Mouse (Mus musculus) CH12.LX (cell line): ENCODE results near the gene Ntsr1. TPM values are rescaled to one million over a fixed set of nuclear protein-coding genes. Genes with fewer than 3 reads are reported as not detected.

Source experiments
- DNase-seq: peaks from one replicate; pipeline ENCODE4 v3.0.0-alpha.2; 2013; ENCODE audit errors: extremely low read depth
- H3K27ac ChIP-seq: 2 replicates; pipeline ENCODE4 v1.5.1; 2012; ENCODE audit warnings: low read depth, mild to moderate bottlenecking, control low read depth, moderate library complexity; ENCODE audit not compliant: insufficient read depth
- H3K27me3 ChIP-seq: replicated peaks from 2 replicates; pipeline ENCODE3; 2012; ENCODE audit warnings: inconsistent platforms
- H3K36me3 ChIP-seq, 2 experiments: replicated peaks in 1 of 2; 2 replicates each; pipeline versions ENCODE3 to v1.6.1; 2012; ENCODE audit warnings: inconsistent platforms in 1 of 2, low read length in 1 of 2, mild to moderate bottlenecking in 1 of 2, mixed read lengths in 1 of 2, moderate library complexity in 1 of 2; ENCODE audit not compliant: control insufficient read depth in 1 of 2, insufficient read depth in 1 of 2
- H3K4me1 ChIP-seq, 2 experiments: 2 replicates each; pipeline ENCODE4 v1.6.1; 2012; ENCODE audit warnings: inconsistent platforms in 1 of 2, moderate library complexity in 1 of 2; ENCODE audit not compliant: insufficient read depth in 2 of 2, control insufficient read depth in 1 of 2
- H3K4me2 ChIP-seq: 2 replicates; pipeline ENCODE4 v1.6.1; 2012; ENCODE audit warnings: low read depth, mild to moderate bottlenecking, control low read depth; ENCODE audit not compliant: poor library complexity, insufficient read depth, severe bottlenecking
- H3K4me3 ChIP-seq, 3 experiments: fragments of 150-350 bp in 1 of 3; sonication (generic) in 1 of 3; replicated peaks in 1 of 3; 2 replicates each; pipeline versions ENCODE3 to v1.5.1; 2011 to 2012; ENCODE audit warnings: low read depth in 2 of 3, low read length in 2 of 3, mild to moderate bottlenecking in 2 of 3, moderate library complexity in 2 of 3, control low read depth in 1 of 3, improper control_type of control experiment in 1 of 3, inconsistent platforms in 1 of 3, mixed read lengths in 1 of 3; ENCODE audit not compliant: poor library complexity in 1 of 3
- H3K79me2 ChIP-seq: replicated peaks from 2 replicates; pipeline ENCODE4 v1.6.1; 2012; ENCODE audit warnings: mild to moderate bottlenecking, moderate library complexity; ENCODE audit not compliant: control insufficient read depth, poor library complexity, insufficient read depth, severe bottlenecking; ENCODE audit errors: extremely low read depth
- H3K9ac ChIP-seq: 2 replicates; pipeline ENCODE4 v1.6.1; 2012; ENCODE audit warnings: low read depth, mild to moderate bottlenecking, control low read depth, moderate library complexity; ENCODE audit not compliant: insufficient read depth
- H3K9me3 ChIP-seq: replicated peaks from 2 replicates; pipeline ENCODE3; 2012; ENCODE audit warnings: low read length, inconsistent platforms, mixed read lengths
- BHLHE40 ChIP-seq: IDR thresholded peaks from 2 replicates; pipeline ENCODE4 v1.6.1; 2011; ENCODE audit warnings: mild to moderate bottlenecking, low read depth, low read length, improper control_type of control experiment
- CHD2 ChIP-seq: IDR thresholded peaks from 2 replicates; pipeline ENCODE4 v1.6.1; 2011; ENCODE audit warnings: low read length, improper control_type of control experiment
- CTCF ChIP-seq, 2 experiments: IDR thresholded peaks in 1 of 2; conservative IDR thresholded peaks in 1 of 2; 2 replicates each; pipeline ENCODE4 v1.5.1; 2011 to 2012; ENCODE audit warnings: low read depth in 2 of 2, low read length in 2 of 2, improper control_type of control experiment in 1 of 2, inconsistent platforms in 1 of 2, mild to moderate bottlenecking in 1 of 2, moderate library complexity in 1 of 2
- EP300 ChIP-seq: IDR thresholded peaks from 2 replicates; pipeline ENCODE4 v1.6.1; 2011; ENCODE audit warnings: low read length, improper control_type of control experiment
- GABPA ChIP-seq: IDR thresholded peaks from 2 replicates; pipeline ENCODE4 v1.6.1; 2012; ENCODE audit warnings: low read depth, low read length, improper control_type of control experiment, inconsistent platforms; ENCODE audit not compliant: insufficient replicate concordance
- JUN ChIP-seq: IDR thresholded peaks from 2 replicates; pipeline ENCODE4 v1.6.1; 2011; ENCODE audit warnings: low read depth, mild to moderate bottlenecking, low read length, improper control_type of control experiment, moderate library complexity; ENCODE audit not compliant: insufficient read depth
- MAFK ChIP-seq: IDR thresholded peaks from 2 replicates; pipeline ENCODE4 v1.6.1; 2011; ENCODE audit warnings: low read length, improper control_type of control experiment; ENCODE audit not compliant: insufficient replicate concordance
- MAZ ChIP-seq: IDR thresholded peaks from 2 replicates; pipeline ENCODE4 v1.6.1; 2012; ENCODE audit warnings: low read depth, mild to moderate bottlenecking, inconsistent platforms, low read length, improper control_type of control experiment, moderate library complexity
- MXI1 ChIP-seq: IDR thresholded peaks from 2 replicates; pipeline ENCODE4 v1.6.1; 2011; ENCODE audit warnings: mild to moderate bottlenecking, low read depth, low read length, improper control_type of control experiment
- RAD21 ChIP-seq: IDR thresholded peaks from 2 replicates; pipeline ENCODE4 v1.6.1; 2011; ENCODE audit warnings: low read depth, mild to moderate bottlenecking, low read length, improper control_type of control experiment, moderate library complexity
- SIN3A ChIP-seq: IDR thresholded peaks from 2 replicates; pipeline ENCODE4 v1.6.1; 2012; ENCODE audit warnings: low read length, improper control_type of control experiment, inconsistent platforms
- TBP ChIP-seq: conservative IDR thresholded peaks from 2 replicates; pipeline ENCODE4 v1.6.1; 2011; ENCODE audit warnings: low read depth, low read length, improper control_type of control experiment
- TCF12 ChIP-seq: IDR thresholded peaks from 2 replicates; pipeline ENCODE4 v1.6.1; 2014; ENCODE audit warnings: low read depth, mild to moderate bottlenecking, inconsistent platforms, low read length, improper control_type of control experiment
- USF2 ChIP-seq: conservative IDR thresholded peaks from 2 replicates; pipeline ENCODE4 v1.6.1; 2011; ENCODE audit warnings: low read depth, low read length, improper control_type of control experiment
- ZC3H11A ChIP-seq: IDR thresholded peaks from 2 replicates; pipeline ENCODE4 v1.6.1; 2012; ENCODE audit warnings: low read depth, mild to moderate bottlenecking, inconsistent platforms, low read length, improper control_type of control experiment
- ZKSCAN1 ChIP-seq: IDR thresholded peaks from 2 replicates; pipeline ENCODE4 v1.6.1; 2012; ENCODE audit warnings: low read depth, inconsistent platforms, low read length, improper control_type of control experiment, borderline replicate concordance
- ZMIZ1 ChIP-seq: IDR thresholded peaks from 2 replicates; pipeline ENCODE4 v1.6.1; 2012; ENCODE audit warnings: low read depth, mild to moderate bottlenecking, inconsistent platforms, low read length, improper control_type of control experiment
- ZNF384 ChIP-seq: IDR thresholded peaks from 2 replicates; pipeline ENCODE4 v1.6.1; 2012; ENCODE audit warnings: low read depth, low read length, improper control_type of control experiment, inconsistent platforms
- dilution Hi-C: fragments of 300-500 bp; cut with MboI; formaldehyde crosslinking; loops from 2 replicates; pipeline ENCODE4 v1.14.3; 2020; ENCODE audit warnings: low sequenced_read_pairs; ENCODE audit not compliant: extremely low pct_unique_long_range_greater_than_20kb, extremely low pct_ligation_motif_present
- in situ Hi-C: fragments of 300-500 bp; cut with MboI; formaldehyde crosslinking; loops from 3 replicates; pipeline ENCODE4 v1.14.3; 2019; ENCODE audit warnings: low sequenced_read_pairs, low pct_ligation_motif_present, low pct_unique_long_range_greater_than_20kb, mixed read lengths
- polyA plus RNA-seq: library from polyadenylated mRNA; unstranded; fragments of >175 nt; gene quantifications from 2 replicates; pipeline ENCODE4 v1.2.1, GENCODE M21; 2012; ENCODE audit warnings: low read depth; ENCODE audit not compliant: insufficient read length
- total RNA-seq, 2 experiments: library from RNA; depleted of rRNA; stranded (reverse); fragments of 300-350 nt in 1 of 2; fragments of >200 nt in 1 of 2; gene quantifications; 2 replicates each; pipeline ENCODE4 v1.2.3; 2012 to 2014

Gene Ntsr1
- total and polyA plus RNA-seq, 3 experiments: not detected

GRCm38 (mm10) chr2:180527883-180528282 lies 28.1 kb downstream of the Ntsr1 start:
- dilution Hi-C loops (no loop called here), in situ Hi-C loops (no loop called here)
- no peaks in the 10 kb centered on the region for H3K9me3 ChIP-seq
- H3K4me2 ChIP-seq: no peak overlapping the region
- no peak overlapping the region for H3K27ac ChIP-seq
- H3K4me1 ChIP-seq: no peaks in the 10 kb centered on the region; a peak in 1 of 4 replicates
- DNase-seq: no peak
- no peak overlapping the region for H3K4me3 ChIP-seq
- H3K27me3 ChIP-seq: peaks cover 47% of the 10 kb centered on the region
- TF ChIP-seq SIN3A (no peak), EP300 (no peak)
- TF ChIP-seq, all 38 proteins: peak for 0
- Histone ChIP-seq H3K36me3 (no peaks in the 10 kb centered on the region), H3K79me2 (no peaks in the 10 kb centered on the region), H3K9ac (no peak overlapping the region)

GRCm38 (mm10) chr2:180530130-180530529 lies 30.4 kb downstream of the Ntsr1 start:
- H3K79me2 ChIP-seq: no peaks in the 10 kb centered on the region
- TF ChIP-seq TBP (no peak), RAD21 (no peak), ZKSCAN1 (no peak), BHLHE40 (no peak), ZC3H11A (no peak), MAZ (no peak), USF2 (no peak), CHD2 (no peak), ZNF384 (no peak), CTCF (conservative IDR thresholded peaks at IDR 0.05 in 1 of 2, IDR thresholded peaks at IDR 0.05 in 1 of 2; ENCODE audit: low read depth in 2 of 2, low read length in 2 of 2) (no peak), GABPA (no peak), SIN3A (no peak), ZMIZ1 (no peak), JUN (no peak), MXI1 (no peak), MAFK (no peak), TCF12 (no peak)
- H3K4me1 ChIP-seq: no peaks in the 10 kb centered on the region; a peak in 1 of 4 replicates
- peak overlapping the region; percentile 14; the same call in 1 of the 2 replicates for H3K4me2 ChIP-seq
- peaks cover 50% of the 10 kb centered on the region for H3K27me3 ChIP-seq
- H3K9ac ChIP-seq: no peak overlapping the region
- no peak overlapping the region for H3K27ac ChIP-seq
- DNase-seq: no peak
- no peak overlapping the region for H3K4me3 ChIP-seq
- H3K36me3 ChIP-seq: no peaks in the 10 kb centered on the region
- H3K9me3 ChIP-seq: no peaks in the 10 kb centered on the region
- in situ Hi-C loops (no loop called here), dilution Hi-C loops (no loop called here)
